Mouse (Mus musculus) MEL (cell line): ENCODE measurements around the gene Nipa1. TPM values are rescaled to one million over a fixed set of nuclear protein-coding genes. Genes with fewer than 3 reads are reported as not detected.

ENCODE experiments used
- DNase-seq: peaks from one replicate; pipeline ENCODE4 v3.0.0; 2011; ENCODE audit warnings: low read depth, low spot score
- H3K27ac ChIP-seq: 2 replicates; pipeline ENCODE4 v1.5.1; 2012; ENCODE audit warnings: low read depth, mild to moderate bottlenecking, control low read depth, low read length, moderate library complexity; ENCODE audit not compliant: control insufficient read depth
- H3K27me3 ChIP-seq, 2 experiments: fragments of 150-350 bp in 1 of 2; sonication (generic) in 1 of 2; 2 replicates each; pipeline ENCODE4 v1.6.1; 2012; ENCODE audit warnings: low read length in 2 of 2, mild to moderate bottlenecking in 2 of 2, improper control_type of control experiment in 1 of 2, moderate library complexity in 1 of 2; ENCODE audit not compliant: insufficient read depth in 2 of 2, control insufficient read depth in 1 of 2
- H3K36me3 ChIP-seq, 2 experiments: 2 replicates each; pipeline ENCODE4 v1.6.1; 2012 to 2014; ENCODE audit warnings: low read length in 2 of 2, improper control_type of control experiment in 1 of 2, inconsistent platforms in 1 of 2, mild to moderate bottlenecking in 1 of 2; ENCODE audit not compliant: insufficient read depth in 2 of 2, control insufficient read depth in 1 of 2
- H3K4me1 ChIP-seq, 2 experiments: fragments of 150-350 bp in 1 of 2; sonication (generic) in 1 of 2; 2 replicates each; pipeline ENCODE4 v1.6.1; 2012; ENCODE audit warnings: low read length in 2 of 2, improper control_type of control experiment in 1 of 2, mild to moderate bottlenecking in 1 of 2; ENCODE audit not compliant: insufficient read depth in 2 of 2, control insufficient read depth in 1 of 2
- H3K4me3 ChIP-seq, 2 experiments: fragments of 150-350 bp in 1 of 2; sonication (generic) in 1 of 2; 2 replicates each; pipeline ENCODE4 v1.5.1; 2012; ENCODE audit warnings: low read depth in 2 of 2, low read length in 2 of 2, mild to moderate bottlenecking in 2 of 2, moderate library complexity in 2 of 2, control low read depth in 1 of 2, improper control_type of control experiment in 1 of 2; ENCODE audit not compliant: control insufficient read depth in 1 of 2, insufficient read depth in 1 of 2
- H3K79me2 ChIP-seq: 2 replicates; pipeline ENCODE4 v1.6.1; 2012; ENCODE audit warnings: mild to moderate bottlenecking, low read length, moderate library complexity; ENCODE audit not compliant: control insufficient read depth, poor library complexity, insufficient read depth
- H3K9ac ChIP-seq: 2 replicates; pipeline ENCODE4 v1.6.1; 2012; ENCODE audit warnings: low read depth, mild to moderate bottlenecking, control low read depth, low read length, moderate library complexity; ENCODE audit not compliant: control insufficient read depth, poor library complexity, severe bottlenecking
- H3K9me3 ChIP-seq: fragments of 150-350 bp; sonication (generic); replicated peaks from 2 replicates; pipeline ENCODE4 v1.6.1; 2012; ENCODE audit warnings: mild to moderate bottlenecking, low read length, improper control_type of control experiment, moderate library complexity; ENCODE audit not compliant: insufficient read depth
- BHLHE40 ChIP-seq: IDR thresholded peaks from 2 replicates; pipeline ENCODE4 v1.6.1; 2012; ENCODE audit warnings: low read depth, mild to moderate bottlenecking, inconsistent platforms, low read length, improper control_type of control experiment, borderline replicate concordance
- CHD1 ChIP-seq: IDR thresholded peaks from 2 replicates; pipeline ENCODE4 v1.6.1; 2012; ENCODE audit warnings: low read depth, mild to moderate bottlenecking, inconsistent platforms, low read length, improper control_type of control experiment
- CTCF ChIP-seq, 3 experiments: IDR thresholded peaks in 2 of 3; conservative IDR thresholded peaks in 1 of 3; 2 replicates each; pipeline ENCODE4 v1.5.1; 2011 to 2012; ENCODE audit warnings: low read length in 3 of 3, low read depth in 2 of 3, mild to moderate bottlenecking in 2 of 3, improper control_type of control experiment in 1 of 3, inconsistent platforms in 1 of 3, mixed read lengths in 1 of 3, moderate library complexity in 1 of 3; ENCODE audit not compliant: control insufficient read depth in 1 of 3, insufficient read depth in 1 of 3, poor library complexity in 1 of 3, severe bottlenecking in 1 of 3
- ELF1 ChIP-seq: IDR thresholded peaks from 2 replicates; pipeline ENCODE4 v1.6.1; 2014; ENCODE audit warnings: low read depth, mild to moderate bottlenecking, inconsistent platforms, low read length, improper control_type of control experiment, moderate library complexity
- GABPA ChIP-seq: IDR thresholded peaks from 2 replicates; pipeline ENCODE4 v1.6.1; 2012; ENCODE audit warnings: low read depth, mild to moderate bottlenecking, inconsistent platforms, low read length, improper control_type of control experiment, moderate library complexity
- JUND ChIP-seq: IDR thresholded peaks from 2 replicates; pipeline ENCODE4 v1.6.1; 2011; ENCODE audit warnings: low read depth, mild to moderate bottlenecking, improper control_type of control experiment, low read length
- MAX ChIP-seq: IDR thresholded peaks from 2 replicates; pipeline ENCODE4 v1.6.1; 2011; ENCODE audit warnings: low read length, improper control_type of control experiment
- MXI1 ChIP-seq: IDR thresholded peaks from 2 replicates; pipeline ENCODE4 v1.6.1; 2011; ENCODE audit warnings: mild to moderate bottlenecking, low read depth, low read length, improper control_type of control experiment
- MYB ChIP-seq: IDR thresholded peaks from 2 replicates; pipeline ENCODE4 v1.6.1; 2011; ENCODE audit warnings: mild to moderate bottlenecking, low read depth, low read length, improper control_type of control experiment
- POLR2A ChIP-seq, 2 experiments: IDR thresholded peaks; 2 replicates each; pipeline ENCODE4 v1.6.1; 2011 to 2012; ENCODE audit warnings: low read length in 2 of 2, mild to moderate bottlenecking in 2 of 2, control low read depth in 1 of 2, improper control_type of control experiment in 1 of 2, low read depth in 1 of 2, moderate library complexity in 1 of 2; ENCODE audit not compliant: control insufficient read depth in 1 of 2, insufficient read depth in 1 of 2, poor library complexity in 1 of 2
- POLR2AphosphoS5 ChIP-seq: IDR thresholded peaks from 2 replicates; pipeline ENCODE4 v1.6.1; 2012; ENCODE audit warnings: low read depth, borderline replicate concordance, mild to moderate bottlenecking, inconsistent platforms, low read length, moderate library complexity, mixed read lengths
- RAD21 ChIP-seq: IDR thresholded peaks from 2 replicates; pipeline ENCODE4 v1.6.1; 2011; ENCODE audit warnings: mild to moderate bottlenecking, low read depth, low read length, improper control_type of control experiment
- RCOR1 ChIP-seq: IDR thresholded peaks from 2 replicates; pipeline ENCODE4 v1.6.1; 2012; ENCODE audit warnings: low read depth, mild to moderate bottlenecking, inconsistent platforms, low read length, improper control_type of control experiment
- SMC3 ChIP-seq: IDR thresholded peaks from 2 replicates; pipeline ENCODE4 v1.6.1; 2011; ENCODE audit warnings: low read depth, low read length, improper control_type of control experiment
- TAL1 ChIP-seq: IDR thresholded peaks from 2 replicates; pipeline ENCODE4 v1.6.1; 2012; ENCODE audit warnings: mild to moderate bottlenecking, inconsistent platforms, low read length, moderate library complexity, mixed read lengths
- TBP ChIP-seq: IDR thresholded peaks from 2 replicates; pipeline ENCODE4 v1.8.0; 2011; ENCODE audit warnings: low read depth, low read length, improper control_type of control experiment
- TCF12 ChIP-seq: IDR thresholded peaks from 2 replicates; pipeline ENCODE4 v1.6.1; 2014; ENCODE audit warnings: low read depth, mild to moderate bottlenecking, inconsistent platforms, low read length, improper control_type of control experiment, moderate library complexity
- UBTF ChIP-seq: IDR thresholded peaks from 2 replicates; pipeline ENCODE4 v1.6.1; 2012; ENCODE audit warnings: low read depth, mild to moderate bottlenecking, inconsistent platforms, low read length, improper control_type of control experiment, moderate library complexity, borderline replicate concordance; ENCODE audit not compliant: insufficient read depth
- ZNF384 ChIP-seq: IDR thresholded peaks from 2 replicates; pipeline ENCODE4 v1.6.1; 2012; ENCODE audit warnings: low read depth, mild to moderate bottlenecking, inconsistent platforms, low read length, improper control_type of control experiment
- polyA plus RNA-seq, 2 experiments: library from polyadenylated mRNA; stranded (reverse) in 1 of 2; unstranded in 1 of 2; fragments of >175 nt in 1 of 2; fragments of >200 nt in 1 of 2; gene quantifications; 2 replicates each; pipeline versions ENCODE4 v1.2.1 to v1.2.4; 2012; ENCODE audit warnings: low replicate concordance in 2 of 2, low read depth in 1 of 2; ENCODE audit not compliant: insufficient read length in 2 of 2, insufficient read depth in 1 of 2, missing spikeins in 1 of 2
- total RNA-seq: library from RNA; depleted of rRNA; stranded (reverse); fragments of 300-350 nt; gene quantifications from 2 replicates; pipeline ENCODE4 v1.2.3, GENCODE M21; 2012

The Nipa1 gene
- total and polyA plus RNA-seq, 3 experiments: 13.0 to 14.8 TPM; not detected in 1

DNA sequence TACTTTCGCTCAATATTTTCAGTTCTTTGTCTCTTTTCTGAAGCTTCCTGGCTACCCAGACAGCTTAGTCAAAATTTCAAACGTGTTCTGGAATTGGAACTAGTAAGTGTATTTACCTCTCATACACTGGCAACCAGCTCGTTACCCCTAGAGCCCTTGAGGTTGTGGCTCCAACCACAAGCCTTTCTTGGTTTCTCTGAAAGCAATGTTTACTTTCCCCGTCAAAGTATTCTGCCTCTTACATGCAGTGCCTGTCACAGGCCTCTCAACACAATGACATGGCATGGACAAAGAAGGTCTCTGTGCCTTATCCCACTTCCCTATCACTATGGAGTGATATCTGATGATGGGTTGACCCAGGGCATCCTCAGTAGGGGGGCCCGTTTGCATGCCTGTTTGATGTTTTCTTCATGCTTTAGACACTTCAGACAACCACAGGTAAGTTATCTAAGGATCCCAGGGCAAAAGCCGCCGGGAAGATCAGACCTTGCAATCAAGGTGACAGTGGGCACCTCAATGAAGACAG, 1.2 kb downstream of the Nipa1 start:
- Histone ChIP-seq H3K4me1 (peaks cover 26 to 36% of the 10 kb centered on the region in 2 experiments), H3K9ac (peak overlapping the region; percentile 97), H3K27me3 (no peaks in the 10 kb centered on the region)
- TF ChIP-seq RAD21 (no peak), CHD1 (no peak), RCOR1 (no peak), SMC3 (no peak), TAL1 (no peak), GABPA (no peak), ELF1 (no peak), MYB (no peak), TBP (no peak), ZNF384 (no peak), POLR2AphosphoS5 (no peak), JUND (no peak), UBTF (no peak), MAX (no peak), CTCF (IDR thresholded peaks at IDR 0.05 in 2 of 3, conservative IDR thresholded peaks at IDR 0.05 in 1 of 3; ENCODE audit: control insufficient read depth in 1 of 3, insufficient read depth in 1 of 3, low read depth in 2 of 3, low read length in 3 of 3, poor library complexity in 1 of 3, severe bottlenecking in 1 of 3) (no peak), POLR2A (IDR thresholded peaks at IDR 0.05; ENCODE audit: control insufficient read depth in 1 of 2, insufficient read depth in 1 of 2, low read depth in 1 of 2, low read length in 2 of 2, poor library complexity in 1 of 2) (no peak), MXI1 (no peak; the same call in 1 of the 2 replicates), TCF12 (no peak)
- TF ChIP-seq, all 39 proteins: peak for 0
- Histone ChIP-seq H3K4me3 (peak overlapping the region; percentile 73 to 99), H3K79me2 (peaks cover 12% of the 10 kb centered on the region), H3K9me3 (no peaks in the 10 kb centered on the region), H3K27ac (peak overlapping the region; percentile 90), H3K36me3 (peaks cover 0 to 42% of the 10 kb centered on the region in 2 experiments; a peak in 2 of 4 replicates)
- no peak for DNase-seq

DNA sequence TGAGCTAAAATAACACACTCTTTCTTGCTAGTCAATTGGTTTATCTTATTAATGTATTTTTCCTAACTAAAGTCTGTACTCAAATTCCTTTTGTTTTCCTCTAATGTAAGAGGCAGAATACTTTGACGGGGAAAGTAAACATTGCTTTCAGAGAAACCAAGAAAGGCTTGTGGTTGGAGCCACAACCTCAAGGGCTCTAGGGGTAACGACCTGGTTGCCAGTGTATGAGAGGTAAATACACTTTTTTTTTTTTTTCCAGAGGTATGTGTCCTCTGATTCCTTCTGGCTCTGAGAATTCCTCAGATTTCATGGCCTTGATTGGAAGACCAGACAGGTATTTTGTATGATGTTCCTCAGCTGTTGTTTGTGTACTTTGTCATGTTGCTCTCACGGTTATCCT, 2.0 kb downstream of the Nipa1 start:
- H3K27me3 ChIP-seq: no peaks in the 10 kb centered on the region
- no peak for DNase-seq
- H3K4me1 ChIP-seq: peaks cover 32 to 41% of the 10 kb centered on the region in 2 experiments
- peak overlapping the region; percentile 9; the same call in 1 of the 2 replicates for H3K27ac ChIP-seq
- no peak for TF ChIP-seq BHLHE40
- TF ChIP-seq MYB: no peak
- TF ChIP-seq TBP: no peak
- H3K9ac ChIP-seq: no peak overlapping the region
- H3K79me2 ChIP-seq: peaks cover 12% of the 10 kb centered on the region
- peaks cover 0 to 50% of the 10 kb centered on the region in 2 experiments; a peak in 2 of 4 replicates for H3K36me3 ChIP-seq
- H3K9me3 ChIP-seq: no peaks in the 10 kb centered on the region
- H3K4me3 ChIP-seq: no peak overlapping the region; a peak in 1 of 4 replicates
